Mouse (Mus musculus) embryonic facial prominence, embryonic 12.5 days (tissue): ENCODE results near the gene Mylk. TPM values are rescaled to one million over a fixed set of nuclear protein-coding genes. Genes with fewer than 3 reads are reported as not detected.
A peak's percentile ranks its signal among the peaks of the same experiment; 100 is the strongest.

ENCODE experiments used
- ATAC-seq: fragments of 200-750 bp; cut with Nextera tagmentation; 2 replicates; pipeline ENCODE4 v1.8.0; 2017; ENCODE audit not compliant: insufficient number of reproducible peaks, insufficient read depth, low FRiP score, low TSS enrichment
- H3K27ac ChIP-seq: fragments of 300-500 bp; sonication (generic); 2 replicates; pipeline ENCODE4 v1.5.1; 2016; ENCODE audit warnings: mild to moderate bottlenecking
- H3K27me3 ChIP-seq: fragments of 300-500 bp; sonication (generic); 2 replicates; pipeline ENCODE4 v1.6.1; 2016; ENCODE audit warnings: mild to moderate bottlenecking, moderate library complexity
- H3K36me3 ChIP-seq: fragments of 300-500 bp; sonication (generic); 2 replicates; pipeline ENCODE4 v1.6.1; 2016; ENCODE audit warnings: mild to moderate bottlenecking
- H3K4me1 ChIP-seq: fragments of 300-500 bp; sonication (generic); 2 replicates; pipeline ENCODE4 v1.6.1; 2016
- H3K4me2 ChIP-seq: fragments of 300-500 bp; sonication (generic); replicated peaks from 2 replicates; pipeline ENCODE4 v1.6.1; 2016; ENCODE audit warnings: mild to moderate bottlenecking, moderate library complexity
- H3K4me3 ChIP-seq: fragments of 300-500 bp; sonication (generic); 2 replicates; pipeline ENCODE4 v1.5.1; 2016; ENCODE audit warnings: mild to moderate bottlenecking
- H3K9ac ChIP-seq: fragments of 300-500 bp; sonication (generic); 2 replicates; pipeline ENCODE4 v1.6.1; 2016; ENCODE audit warnings: mild to moderate bottlenecking, moderate library complexity
- H3K9me3 ChIP-seq: fragments of 300-500 bp; sonication (generic); 2 replicates; pipeline ENCODE4 v1.6.1; 2016; ENCODE audit warnings: mild to moderate bottlenecking, moderate library complexity
- WGBS: fragments of 180-500 bp; shearing (Covaris S2); methylation state at CpG from one replicate; pipeline ENCODE4 v1.1.7; 2016; 5-methylcytosine and 5-hydroxymethylcytosine counted together
- polyA plus RNA-seq: library from polyadenylated mRNA; unstranded; fragments of >200 nt; fragmentation: Nextera tagmentation; extraction: Ambion mirVana; gene quantifications from 2 replicates; pipeline ENCODE4 v1.2.1, GENCODE M21; 2016

The Mylk gene
- polyA plus RNA-seq, 1 experiment from 2014 or later = 9.0 TPM

- Histone ChIP-seq H3K36me3 (no peaks in the 10 kb centered on the region), H3K4me1 (peaks cover 24% of the 10 kb centered on the region), H3K27ac (no peak overlapping the region), H3K4me3 (no peak overlapping the region), H3K9ac (no peak overlapping the region), H3K27me3 (no peaks in the 10 kb centered on the region), H3K9me3 (no peaks in the 10 kb centered on the region), H3K4me2 (no peak overlapping the region)
- WGBS = 64% methylated on average over 4 of the region's 4 CpGs
- ATAC-seq = no peak
Measured at GRCm38 (mm10) chr16:34997052-34997451, 252.0 kb downstream of the Mylk start.

- Histone ChIP-seq H3K27ac (no peak overlapping the region), H3K9ac (no peak overlapping the region), H3K36me3 (no peaks in the 10 kb centered on the region), H3K4me1 (peaks cover 24% of the 10 kb centered on the region), H3K4me2 (no peak overlapping the region), H3K4me3 (no peak overlapping the region), H3K9me3 (no peaks in the 10 kb centered on the region), H3K27me3 (no peaks in the 10 kb centered on the region)
- ATAC-seq = no peak
- 67% methylated on average over 10 of the region's 10 CpGs for WGBS
Measured at GRCm38 (mm10) chr16:34997576-34997975, 252.6 kb downstream of the Mylk start.

- Histone ChIP-seq H3K4me1 (peaks cover 24% of the 10 kb centered on the region), H3K27ac (no peak overlapping the region), H3K4me3 (no peak overlapping the region), H3K27me3 (no peaks in the 10 kb centered on the region), H3K36me3 (no peaks in the 10 kb centered on the region), H3K9ac (no peak overlapping the region), H3K9me3 (no peaks in the 10 kb centered on the region), H3K4me2 (no peak overlapping the region)
- WGBS = 73% methylated on average over 3 of the region's 3 CpGs
- ATAC-seq = no peak
Measured at GRCm38 (mm10) chr16:34999016-34999415, 254.0 kb downstream of the Mylk start.

GRCm38 (mm10) chr16:34999986-35000385 lies 255.0 kb downstream of the Mylk start:
- Histone ChIP-seq H3K36me3 (no peaks in the 10 kb centered on the region), H3K9me3 (no peaks in the 10 kb centered on the region), H3K9ac (no peak overlapping the region), H3K27ac (no peak overlapping the region), H3K4me2 (0 out of 2 replicates have a peak overlapping the region, but pooled peaks have one; percentile 11), H3K4me1 (peaks cover 24% of the 10 kb centered on the region), H3K4me3 (no peak overlapping the region), H3K27me3 (no peaks in the 10 kb centered on the region)
- no peak for ATAC-seq
- 40% methylated on average over 11 of the region's 11 CpGs for WGBS

GRCm38 (mm10) chr16:35000923-35001560 lies 256.0 kb downstream of the Mylk start:
- H3K27me3 ChIP-seq = no peaks in the 10 kb centered on the region
- no peak for ATAC-seq
- H3K4me1 ChIP-seq = peaks cover 19% of the 10 kb centered on the region; the same call in 1 of the 2 replicates
- WGBS = 9% methylated on average over 10 of the region's 10 CpGs
- H3K4me2 ChIP-seq = peak overlapping the region; percentile 36
- 0 out of 2 replicates have a peak overlapping the region, but pooled peaks have one; percentile 5 for H3K4me3 ChIP-seq
- no peaks in the 10 kb centered on the region for H3K36me3 ChIP-seq
- H3K27ac ChIP-seq = no peak overlapping the region
- H3K9me3 ChIP-seq = no peaks in the 10 kb centered on the region
- no peak overlapping the region for H3K9ac ChIP-seq

GRCm38 (mm10) chr16:35004356-35004755 lies 259.3 kb downstream of the Mylk start:
- Histone ChIP-seq H3K27me3 (no peaks in the 10 kb centered on the region), H3K4me3 (no peak overlapping the region), H3K4me2 (no peak overlapping the region), H3K27ac (no peak overlapping the region), H3K4me1 (peaks cover 13% of the 10 kb centered on the region; the same call in 1 of the 2 replicates), H3K9me3 (no peaks in the 10 kb centered on the region), H3K9ac (no peak overlapping the region), H3K36me3 (no peaks in the 10 kb centered on the region)
- 68% methylated on average over 5 of the region's 5 CpGs for WGBS
- no peak for ATAC-seq

- Histone ChIP-seq H3K27me3 (no peaks in the 10 kb centered on the region), H3K36me3 (no peaks in the 10 kb centered on the region), H3K9me3 (no peaks in the 10 kb centered on the region), H3K4me3 (no peak overlapping the region), H3K9ac (no peak overlapping the region), H3K4me2 (no peak overlapping the region), H3K4me1 (peaks cover 13% of the 10 kb centered on the region; the same call in 1 of the 2 replicates), H3K27ac (no peak overlapping the region)
- ATAC-seq = no peak
- 87% methylated on average over 2 of the region's 2 CpGs for WGBS
Measured at GRCm38 (mm10) chr16:35004756-35005155, 259.7 kb downstream of the Mylk start.

- H3K27ac ChIP-seq = no peak overlapping the region
- no peak overlapping the region for H3K9ac ChIP-seq
- no peak overlapping the region for H3K4me2 ChIP-seq
- ATAC-seq = no peak
- no peaks in the 10 kb centered on the region for H3K36me3 ChIP-seq
- no peaks in the 10 kb centered on the region for H3K9me3 ChIP-seq
- H3K27me3 ChIP-seq = no peaks in the 10 kb centered on the region
- no peak overlapping the region for H3K4me3 ChIP-seq
- WGBS = 82% methylated on average over 5 of the region's 5 CpGs
- H3K4me1 ChIP-seq = 0 out of 2 replicates have a peak, but pooled peaks cover 2% of the 10 kb centered on the region
Measured at GRCm38 (mm10) chr16:35006251-35006650, 261.2 kb downstream of the Mylk start.

- no peak overlapping the region for H3K27ac ChIP-seq
- no peak overlapping the region for H3K9ac ChIP-seq
- ATAC-seq = no peak
- no peak overlapping the region for H3K4me3 ChIP-seq
- no peaks in the 10 kb centered on the region for H3K27me3 ChIP-seq
- no peaks in the 10 kb centered on the region for H3K36me3 ChIP-seq
- H3K9me3 ChIP-seq = no peaks in the 10 kb centered on the region
- 43% methylated on average over 1 of the region's 1 CpGs for WGBS
- no peak overlapping the region for H3K4me2 ChIP-seq
- H3K4me1 ChIP-seq = no peaks in the 10 kb centered on the region
Measured at GRCm38 (mm10) chr16:35007361-35007760, 262.4 kb downstream of the Mylk start.

GRCm38 (mm10) chr16:35008447-35008846 lies 263.4 kb downstream of the Mylk start:
- no peaks in the 10 kb centered on the region for H3K27me3 ChIP-seq
- H3K4me2 ChIP-seq = no peak overlapping the region
- no peak overlapping the region for H3K4me3 ChIP-seq
- no peak overlapping the region for H3K9ac ChIP-seq
- H3K4me1 ChIP-seq = no peaks in the 10 kb centered on the region
- no peak for ATAC-seq
- H3K36me3 ChIP-seq = no peaks in the 10 kb centered on the region
- no peak overlapping the region for H3K27ac ChIP-seq
- no peaks in the 10 kb centered on the region for H3K9me3 ChIP-seq

GRCm38 (mm10) chr16:35013501-35013900 lies 268.5 kb downstream of the Mylk start:
- Histone ChIP-seq H3K36me3 (no peaks in the 10 kb centered on the region), H3K4me3 (no peak overlapping the region), H3K27ac (no peak overlapping the region), H3K27me3 (0 out of 2 replicates have a peak, but pooled peaks cover 5% of the 10 kb centered on the region), H3K9ac (no peak overlapping the region), H3K4me1 (no peaks in the 10 kb centered on the region), H3K9me3 (no peaks in the 10 kb centered on the region), H3K4me2 (no peak overlapping the region)
- no peak for ATAC-seq
- WGBS = 88% methylated on average over 2 of the region's 2 CpGs

- no peak for ATAC-seq
Measured at GRCm38 (mm10) chr16:35016491-35016890, 271.5 kb downstream of the Mylk start.

More at GRCm38 (mm10) chr16:35016491-35016890, 271.5 kb downstream of the Mylk start:
- H3K9me3 ChIP-seq = no peaks in the 10 kb centered on the region
- H3K9ac ChIP-seq = no peak overlapping the region
- H3K4me3 ChIP-seq = no peak overlapping the region
- H3K27ac ChIP-seq = no peak overlapping the region
- no peak overlapping the region for H3K4me2 ChIP-seq
- whole genome bisulfite sequencing = 74% methylated on average over 3 of the region's 3 CpGs
- peaks cover 18% of the 10 kb centered on the region for H3K27me3 ChIP-seq
- H3K36me3 ChIP-seq = no peaks in the 10 kb centered on the region
- H3K4me1 ChIP-seq = no peaks in the 10 kb centered on the region
